Mouse (Mus musculus) lung, postnatal 0 days (tissue): ENCODE results near the gene Syce2. TPM values are rescaled to one million over a fixed set of nuclear protein-coding genes. Genes with fewer than 3 reads are reported as not detected.
A peak's percentile ranks its signal among the peaks of the same experiment; 100 is the strongest.

Experiments used
- ATAC-seq: fragments of 200-750 bp; cut with Nextera tagmentation; 2 replicates; pipeline ENCODE4 v1.8.0; 2017; ENCODE audit warnings: moderate library complexity
- DNase-seq: peaks from one replicate; pipeline ENCODE4 v3.0.0-alpha.2; 2016; ENCODE audit warnings: low spot score
- H3K27ac ChIP-seq: fragments of 300-500 bp; sonication (generic); 2 replicates; pipeline ENCODE4 v1.5.1; 2014; ENCODE audit warnings: antibody characterized with exemption, mild to moderate bottlenecking, low read length, mixed read lengths
- H3K27me3 ChIP-seq: fragments of 300-500 bp; sonication (generic); replicated peaks from 2 replicates; pipeline ENCODE4 v1.6.1; 2014; ENCODE audit warnings: low read length, mixed read lengths; ENCODE audit not compliant: insufficient read depth
- H3K36me3 ChIP-seq: fragments of 300-500 bp; sonication (generic); 2 replicates; pipeline ENCODE4 v1.6.1; 2014; ENCODE audit warnings: low read length, mixed read lengths; ENCODE audit not compliant: insufficient read depth
- H3K4me1 ChIP-seq: fragments of 300-500 bp; sonication (generic); 2 replicates; pipeline ENCODE4 v1.6.1; 2014; ENCODE audit warnings: antibody characterized with exemption, low read depth, low read length, mixed read lengths; ENCODE audit not compliant: insufficient read depth
- H3K4me2 ChIP-seq: fragments of 300-500 bp; sonication (generic); replicated peaks from 2 replicates; pipeline ENCODE4 v1.6.1; 2014; ENCODE audit warnings: low read depth, mild to moderate bottlenecking, low read length, moderate library complexity, mixed read lengths
- H3K4me3 ChIP-seq: fragments of 300-500 bp; sonication (generic); 2 replicates; pipeline ENCODE4 v1.5.1; 2014; ENCODE audit warnings: low read depth, low read length
- H3K9ac ChIP-seq: fragments of 300-500 bp; sonication (generic); replicated peaks from 2 replicates; pipeline ENCODE4 v1.6.1; 2014; ENCODE audit warnings: low read depth, mild to moderate bottlenecking
- H3K9me3 ChIP-seq: fragments of 300-500 bp; sonication (generic); 2 replicates; pipeline ENCODE4 v1.6.1; 2016; ENCODE audit warnings: low read length, mixed read lengths
- CTCF ChIP-seq: IDR thresholded peaks from 2 replicates; pipeline ENCODE4 v1.5.1; 2016; ENCODE audit warnings: antibody characterized with exemption, mild to moderate bottlenecking
- EP300 ChIP-seq: IDR thresholded peaks from 2 replicates; pipeline ENCODE4 v1.6.1; 2016; ENCODE audit warnings: antibody characterized with exemption, mild to moderate bottlenecking, control low read depth
- WGBS: fragments of 180-500 bp; shearing (Covaris S2); extraction: QIAGEN DNeasy Blood & Tissue Kit; methylation state at CpG from one replicate; pipeline ENCODE4 v1.1.7; 2014; 5-methylcytosine and 5-hydroxymethylcytosine counted together
- polyA plus RNA-seq: library from polyadenylated mRNA; unstranded; fragments of >200 nt; fragmentation: Nextera tagmentation; extraction: Ambion mirVana; gene quantifications from 2 replicates; pipeline ENCODE4 v1.2.1, GENCODE M21; 2015

Gene Syce2
- polyA plus RNA-seq, 1 experiment from 2014 or later: 11.1 TPM

DNA sequence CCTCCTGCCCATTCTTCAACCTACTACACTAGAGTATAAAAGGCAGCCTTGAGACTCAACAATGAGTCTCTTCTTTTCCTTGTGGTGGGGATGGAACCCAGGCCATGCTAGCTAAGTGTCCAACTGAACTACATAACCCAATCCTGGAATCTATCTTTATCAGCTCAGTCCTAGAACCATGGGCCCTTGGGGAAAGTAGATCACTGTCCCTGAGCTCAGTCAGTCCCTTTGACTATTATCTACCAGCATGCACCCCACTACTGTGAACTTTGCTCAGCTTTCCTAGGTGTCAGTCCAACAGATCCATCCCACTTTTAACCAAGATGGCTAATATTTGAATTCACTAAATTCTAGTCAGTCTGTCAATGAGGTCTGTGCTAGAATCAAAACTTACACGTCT lies 30.4 kb upstream of the Syce2 start:
- H3K4me1 ChIP-seq: peaks cover 7% of the 10 kb centered on the region; the same call in 1 of the 2 replicates
- no peak overlapping the region for H3K27ac ChIP-seq
- no peaks in the 10 kb centered on the region for H3K27me3 ChIP-seq
- H3K9me3 ChIP-seq: no peaks in the 10 kb centered on the region
- WGBS: 73% methylated on average over 1 of the region's 1 CpGs
- TF ChIP-seq EP300: no peak
- TF ChIP-seq CTCF: no peak
- H3K4me2 ChIP-seq: no peak overlapping the region
- H3K9ac ChIP-seq: no peak overlapping the region
- H3K36me3 ChIP-seq: peaks cover 27% of the 10 kb centered on the region; the same call in 1 of the 2 replicates
- DNase-seq: no peak
- no peak for ATAC-seq
- no peak overlapping the region for H3K4me3 ChIP-seq

DNA sequence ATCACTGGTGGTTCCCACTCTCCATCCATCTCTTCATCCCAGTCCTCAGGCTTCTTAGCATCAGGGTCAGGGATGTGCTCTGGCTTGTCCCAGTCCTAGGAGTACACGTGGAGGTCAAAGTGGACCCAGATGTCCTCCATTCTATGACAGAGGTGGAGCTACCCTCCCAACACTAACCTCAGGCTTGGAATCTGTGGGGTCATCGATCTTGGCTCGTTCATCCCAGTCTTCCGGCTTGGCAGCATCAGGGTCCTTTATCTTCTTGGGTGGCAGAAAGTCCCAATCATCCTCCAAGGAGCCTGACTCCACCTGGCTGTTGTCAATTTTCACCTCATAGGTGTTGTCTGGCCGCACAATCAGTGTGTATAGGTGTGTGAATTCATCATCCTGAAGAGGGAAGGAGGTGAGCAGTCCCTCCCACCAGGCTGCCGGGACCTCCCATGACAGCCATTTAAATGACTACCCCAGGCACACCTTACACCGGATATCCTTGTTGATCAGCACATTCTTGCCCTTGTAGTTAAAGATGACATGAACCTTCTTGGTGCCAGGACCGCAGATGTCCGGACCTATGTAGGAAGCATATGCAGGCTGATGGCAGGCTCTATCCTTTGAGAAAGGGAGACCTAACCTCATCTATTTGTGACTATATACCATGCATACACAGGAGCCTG lies 27.4 kb upstream of the Syce2 start:
- Histone ChIP-seq H3K27ac (no peak overlapping the region), H3K9ac (0 out of 2 replicates have a peak overlapping the region, but pooled peaks have one; percentile 2), H3K36me3 (peaks cover 22% of the 10 kb centered on the region; the same call in 1 of the 2 replicates), H3K27me3 (no peaks in the 10 kb centered on the region), H3K4me2 (no peak overlapping the region), H3K9me3 (no peaks in the 10 kb centered on the region), H3K4me1 (peaks cover 7% of the 10 kb centered on the region; the same call in 1 of the 2 replicates), H3K4me3 (no peak overlapping the region)
- TF ChIP-seq EP300 (no peak), CTCF (no peak)
- WGBS: 62% methylated on average over 9 of the region's 9 CpGs
- DNase-seq: no peak
- no peak for ATAC-seq

DNA sequence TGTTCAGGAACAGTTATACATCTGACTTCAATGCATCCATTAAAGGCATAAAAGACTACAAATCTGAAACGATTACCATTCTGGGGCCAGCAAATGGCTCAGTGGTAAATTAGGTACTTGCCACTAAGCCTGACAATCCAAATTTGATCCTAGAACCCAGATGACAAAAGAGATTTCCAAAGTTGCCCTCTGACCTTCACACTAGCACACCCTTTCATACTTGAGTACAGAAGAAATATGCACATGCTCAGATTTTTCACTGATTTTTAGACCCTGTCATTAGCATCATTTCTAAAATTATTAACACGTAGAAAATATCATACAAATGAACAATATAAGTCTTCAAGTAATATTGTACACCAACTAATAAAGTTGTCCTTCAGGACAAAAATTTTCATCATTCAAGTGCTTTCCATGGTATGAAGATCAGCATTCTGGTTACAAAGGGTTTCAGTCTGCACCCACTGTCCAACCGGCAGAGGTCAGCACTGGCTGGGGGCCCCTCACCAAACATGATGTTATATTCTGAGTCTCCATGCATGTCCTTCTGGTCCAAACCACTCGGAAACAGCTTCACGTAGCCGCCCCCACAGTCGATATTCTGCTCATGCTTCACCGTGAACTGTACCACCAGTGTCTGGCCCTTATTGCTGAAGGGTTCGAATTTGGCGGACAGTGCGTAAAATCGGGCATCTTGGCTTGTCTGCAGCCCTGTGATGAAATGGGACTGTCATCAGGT lies 26.4 kb upstream of the Syce2 start:
- Histone ChIP-seq H3K9ac (peak overlapping the region; percentile 75), H3K4me3 (peak overlapping the region; percentile 85), H3K9me3 (no peaks in the 10 kb centered on the region), H3K27me3 (no peaks in the 10 kb centered on the region), H3K27ac (0 out of 2 replicates have a peak overlapping the region, but pooled peaks have one; percentile 9), H3K4me1 (peaks cover 7% of the 10 kb centered on the region; the same call in 1 of the 2 replicates), H3K4me2 (peak overlapping the region; percentile 91), H3K36me3 (peaks cover 22% of the 10 kb centered on the region; the same call in 1 of the 2 replicates)
- no peak for TF ChIP-seq EP300
- TF ChIP-seq CTCF: peak; percentile 72
- WGBS: 9% methylated on average over 12 of the region's 12 CpGs
- DNase-seq (peak; percentile 71), ATAC-seq (no peak)

DNA sequence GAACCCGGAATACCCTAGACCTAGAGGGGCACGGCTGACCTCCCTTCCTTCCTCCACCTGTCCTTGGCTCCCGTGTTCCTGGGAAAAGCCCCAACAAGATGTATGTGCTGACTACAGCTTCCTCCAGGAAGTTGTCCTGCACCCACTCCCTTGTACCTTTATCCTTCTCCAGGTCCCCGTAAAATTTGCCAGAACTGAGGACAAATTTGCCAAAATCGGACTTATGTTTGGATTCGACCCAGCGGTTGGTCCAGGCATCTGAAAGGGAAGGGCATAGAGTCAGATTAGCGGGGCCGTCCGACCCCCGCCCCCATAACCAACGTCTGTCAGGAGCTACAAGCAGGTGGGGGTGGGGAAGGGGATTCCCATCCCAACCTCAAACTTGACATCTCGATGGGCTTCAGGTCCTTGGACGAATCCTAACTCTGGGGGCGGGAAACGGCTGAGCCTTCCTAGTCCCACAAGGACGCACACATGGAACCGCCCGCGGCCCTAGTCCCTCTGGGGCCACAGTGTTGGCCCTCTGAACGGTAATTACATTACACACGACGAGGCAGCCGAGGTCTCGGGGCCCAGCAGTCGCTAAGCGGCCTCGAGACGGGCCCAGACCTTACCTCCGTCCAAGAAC lies 25.7 kb upstream of the Syce2 start:
- TF ChIP-seq EP300: no peak
- no peak for TF ChIP-seq CTCF
- 0% methylated on average over 30 of the region's 30 CpGs for WGBS
- peak; percentile 21 for ATAC-seq

DNA sequence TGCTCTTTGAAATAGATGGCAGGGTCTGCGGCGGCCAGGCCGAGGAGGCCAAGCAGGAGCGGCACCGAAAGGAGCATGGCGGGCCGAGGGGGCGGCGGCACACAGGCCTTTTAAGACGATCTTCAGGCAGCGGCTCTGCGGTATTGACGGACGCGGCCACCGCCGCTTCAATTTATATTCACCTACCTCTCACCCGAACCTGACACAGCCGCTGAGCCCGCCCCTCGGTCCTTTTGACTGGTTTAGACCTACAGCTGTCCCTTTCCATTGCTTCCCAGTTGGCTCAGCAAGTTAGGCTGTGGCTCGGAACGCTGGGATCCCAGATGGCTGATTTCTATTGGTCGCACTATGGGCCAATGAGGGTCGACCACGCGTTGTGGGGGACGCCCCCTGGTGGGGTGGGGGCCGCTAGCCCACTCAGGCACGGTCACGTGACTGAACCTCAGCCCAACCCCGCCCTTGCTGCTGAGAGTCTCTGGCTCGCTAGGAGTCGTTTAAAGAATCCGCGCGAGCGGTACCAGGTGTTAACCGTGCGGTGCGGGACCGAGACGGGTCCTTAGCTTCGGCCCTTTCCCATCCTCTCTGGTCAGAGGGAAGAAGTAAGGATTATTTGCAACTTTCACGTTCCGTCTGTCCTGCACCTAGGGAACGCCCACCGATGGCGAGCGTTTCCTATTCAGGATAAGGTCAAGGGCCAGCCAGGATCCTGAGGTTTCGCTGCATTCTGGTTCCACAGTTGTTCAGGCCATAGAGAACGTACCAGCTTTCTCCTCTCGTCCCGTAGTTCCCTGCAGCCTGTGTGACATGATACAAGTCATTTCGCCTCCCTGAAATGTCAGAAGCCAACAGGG lies 25.0 kb upstream of the Syce2 start, which contains the start of gene Calr:
Gene Calr (minus strand): TSS at position 213 of the 851 bp plus-strand sequence.
- H3K4me1 ChIP-seq: peaks cover 7% of the 10 kb centered on the region; the same call in 1 of the 2 replicates
- no peak for TF ChIP-seq EP300
- TF ChIP-seq CTCF: peak; percentile 51
- peak within 1 kb of the TSS; percentile 85 for H3K4me3 ChIP-seq
- ATAC-seq: peak; percentile 99
- peak within 1 kb of the TSS; percentile 81 for H3K27ac ChIP-seq
- H3K9ac ChIP-seq: peak within 1 kb of the TSS; percentile 75
- H3K4me2 ChIP-seq: peak within 1 kb of the TSS; percentile 91
- no peaks in the 10 kb centered on the region for H3K27me3 ChIP-seq
- WGBS: under 1% methylated on average over 55 of the region's 55 CpGs
- H3K36me3 ChIP-seq: peaks cover 22% of the 10 kb centered on the region; the same call in 1 of the 2 replicates
- no peaks in the 10 kb centered on the region for H3K9me3 ChIP-seq
- peak; percentile 100 for DNase-seq

More for the DNA sequence above, 25.7 kb upstream of the Syce2 start:
- peak overlapping the region; percentile 75 for H3K9ac ChIP-seq
- H3K9me3 ChIP-seq: no peaks in the 10 kb centered on the region
- H3K4me3 ChIP-seq: peak overlapping the region; percentile 85
- H3K27me3 ChIP-seq: no peaks in the 10 kb centered on the region
- H3K4me2 ChIP-seq: peak overlapping the region; percentile 91
- H3K27ac ChIP-seq: peak overlapping the region; percentile 81
- peaks cover 22% of the 10 kb centered on the region; the same call in 1 of the 2 replicates for H3K36me3 ChIP-seq
- peaks cover 7% of the 10 kb centered on the region; the same call in 1 of the 2 replicates for H3K4me1 ChIP-seq
- no peak for DNase-seq
